Mouse (Mus musculus) lung, postnatal 0 days (tissue): ENCODE data around the gene Bhmt.

Source experiments
- CTCF ChIP-seq: IDR thresholded peaks from 2 replicates; pipeline ENCODE4 v1.5.1; 2016; ENCODE audit warnings: antibody characterized with exemption, mild to moderate bottlenecking
- EP300 ChIP-seq: IDR thresholded peaks from 2 replicates; pipeline ENCODE4 v1.6.1; 2016; ENCODE audit warnings: antibody characterized with exemption, mild to moderate bottlenecking, control low read depth

GRCm38 (mm10) chr13:93606868-93607578 is 30.7 kb downstream of the Bhmt start:
- TF ChIP-seq CTCF (no peak), EP300 (no peak)
